Mouse (Mus musculus): ENCODE results near the gene Rnf213.

The Rnf213 gene

DNA sequence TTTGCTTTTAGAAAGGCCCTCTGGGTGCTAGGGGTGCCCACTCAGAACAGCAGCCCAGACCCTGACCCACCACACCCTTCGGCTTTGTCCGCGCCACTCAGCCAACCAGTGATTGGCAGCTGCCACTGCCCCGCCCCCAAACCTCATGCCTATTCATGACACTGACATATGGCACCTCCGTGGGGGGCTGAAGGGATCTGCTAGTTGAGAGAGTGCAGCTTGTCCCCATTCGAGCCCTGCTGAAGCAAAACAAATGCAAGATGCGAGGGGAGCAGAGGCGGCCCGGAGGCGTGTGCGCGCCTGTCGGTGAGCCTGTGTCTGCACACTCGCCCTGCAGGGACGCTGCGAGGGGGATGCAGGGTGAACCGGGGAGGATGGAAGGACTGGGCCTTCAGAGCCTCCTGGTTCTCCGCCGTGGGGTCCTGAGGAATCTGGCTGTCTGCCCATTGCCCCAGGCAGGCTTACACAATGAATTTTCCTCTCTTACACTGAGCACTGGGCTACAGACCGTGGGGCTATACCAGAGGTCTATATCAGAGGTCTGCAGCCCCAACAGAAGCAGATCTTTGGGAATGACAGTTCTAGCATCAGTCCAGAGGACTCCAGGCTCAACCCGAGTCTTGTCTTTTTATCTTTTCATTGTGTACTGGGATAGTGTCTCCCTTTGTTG lies 122.2 kb downstream of the Rnf213 start:
- DNase-seq (ENCODE audit: low spot score): no peak

DNA sequence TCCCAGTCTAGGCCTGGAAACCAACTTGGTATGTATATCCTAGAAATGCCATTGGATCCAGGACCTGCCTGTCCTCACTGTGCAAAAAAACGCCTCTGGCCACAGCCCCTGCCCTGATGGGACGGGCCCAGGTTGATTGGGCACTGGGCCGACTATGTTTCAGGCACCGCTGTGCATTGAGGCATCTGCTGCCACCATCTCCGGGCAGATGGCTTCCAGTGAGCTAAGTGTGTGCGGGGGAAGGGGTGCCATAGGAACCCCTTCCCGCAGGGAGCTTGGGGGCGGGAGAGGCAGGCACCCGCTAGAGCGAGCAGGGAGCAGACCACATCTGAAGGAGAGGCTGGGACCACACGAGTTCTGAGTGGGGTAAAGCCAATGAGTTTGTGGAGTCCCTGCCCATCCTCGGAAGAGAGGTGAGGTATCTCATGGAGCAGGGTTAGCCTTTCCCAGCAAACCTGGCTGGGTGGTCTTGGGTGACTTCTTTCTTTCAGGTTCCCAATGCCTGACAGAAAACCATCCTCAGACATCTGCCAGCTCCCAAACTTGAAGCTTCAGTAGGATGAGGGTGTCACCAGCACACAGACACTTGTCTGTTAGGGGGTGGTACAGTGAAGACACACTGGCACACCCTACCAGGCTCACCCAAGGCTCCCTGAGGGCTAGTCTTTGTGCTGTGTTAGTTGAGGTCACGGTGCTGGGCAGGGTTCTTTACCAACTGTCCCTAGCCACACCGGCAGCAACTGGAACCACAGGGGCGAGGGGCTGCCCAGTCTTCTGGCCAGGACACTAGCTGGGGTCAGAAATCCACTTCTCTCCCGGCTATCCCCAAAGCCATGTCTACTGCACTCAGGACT lies 123.2 kb downstream of the Rnf213 start:
- no peak for DNase-seq (ENCODE audit: low spot score)

DNA sequence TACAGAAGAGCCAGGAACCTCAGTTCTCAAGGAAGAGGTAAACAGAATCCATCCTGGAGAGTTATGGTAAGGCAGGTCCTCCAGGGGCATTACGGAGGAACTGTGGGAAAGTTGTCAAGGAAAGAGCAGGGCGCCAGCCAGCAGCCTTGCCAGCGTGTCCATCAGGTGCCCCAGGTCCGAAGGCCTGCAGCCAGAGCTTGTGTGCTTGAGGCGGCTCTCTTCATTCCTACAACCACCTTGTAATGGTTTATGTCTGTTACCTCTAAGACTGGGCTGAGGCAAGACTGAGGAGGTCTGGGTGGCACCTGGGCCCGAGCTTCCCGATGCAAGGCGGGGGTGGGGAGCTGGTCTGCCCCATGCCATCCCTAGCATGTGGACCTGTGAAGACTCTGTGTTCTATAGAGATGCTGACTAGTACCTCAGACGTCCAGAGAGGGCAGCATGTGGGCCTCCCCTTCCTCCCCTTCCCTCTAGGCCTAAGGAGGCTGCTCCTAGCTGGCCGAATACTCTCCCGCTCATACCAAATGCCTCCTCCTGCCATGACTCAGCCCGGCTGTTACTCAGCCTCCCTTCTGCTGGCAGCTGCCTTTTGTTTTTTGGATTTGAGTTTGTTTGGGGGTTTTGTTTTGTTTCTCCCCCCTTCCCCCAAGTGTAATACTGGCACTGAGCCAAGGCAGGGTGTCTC lies 123.9 kb downstream of the Rnf213 start:
- DNase-seq (ENCODE audit: low spot score): no peak

DNA sequence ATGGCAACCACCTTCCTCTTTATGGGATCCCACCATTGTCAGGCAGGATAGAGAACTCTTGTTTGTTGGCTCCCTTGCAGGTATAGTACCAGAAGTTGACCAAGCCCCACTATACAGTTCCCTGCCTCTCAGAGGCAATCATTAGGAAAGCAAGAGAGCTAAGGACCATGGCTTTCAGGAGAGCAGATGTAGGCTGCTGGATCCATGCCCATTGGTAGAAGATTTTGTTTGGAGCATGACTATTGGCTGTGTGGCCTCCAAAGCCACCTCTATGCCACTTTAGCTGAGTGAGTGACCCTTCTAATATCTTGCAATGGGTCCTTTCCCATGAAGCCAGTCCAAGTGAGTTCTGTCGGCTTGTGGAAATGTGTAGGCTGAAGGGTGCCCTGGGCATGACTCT lies 126.5 kb downstream of the Rnf213 start:
- DNase-seq (ENCODE audit: low spot score): no peak

DNA sequence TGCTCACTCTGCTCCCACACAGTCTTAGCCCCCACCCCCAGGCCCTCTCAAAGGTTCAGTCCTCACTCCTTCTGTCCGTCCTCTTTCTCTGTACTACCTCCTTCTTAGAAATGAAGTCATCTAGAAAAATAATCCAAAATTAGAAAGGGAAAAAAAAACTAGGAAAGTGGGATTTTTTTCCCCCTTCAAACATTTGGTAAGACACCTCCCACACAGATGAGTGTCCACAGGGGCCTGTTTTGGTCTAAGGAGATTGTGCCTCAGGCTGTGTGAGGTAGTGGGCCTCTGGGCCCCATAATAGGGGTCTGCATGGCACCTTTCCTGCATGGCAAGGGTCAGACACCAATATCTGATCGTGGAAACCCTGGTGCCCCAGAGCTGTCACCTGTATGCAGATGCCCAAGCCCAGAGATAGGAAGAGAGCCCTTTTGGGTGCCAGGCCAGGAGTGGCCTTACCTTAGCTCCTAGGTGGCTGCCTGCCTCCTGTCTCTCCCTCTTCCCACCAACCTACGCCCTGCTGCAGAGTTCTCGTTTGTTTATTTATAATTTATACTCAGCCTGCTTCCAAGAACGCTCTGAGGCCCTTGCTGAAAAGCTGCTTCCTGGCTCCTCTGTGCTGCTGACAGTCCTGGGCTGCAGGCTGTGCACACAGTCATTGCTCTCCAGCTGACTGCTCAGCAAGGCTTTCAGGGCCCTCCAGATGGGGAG lies 127.3 kb downstream of the Rnf213 start:
- no peak for DNase-seq (ENCODE audit: low spot score)

DNA sequence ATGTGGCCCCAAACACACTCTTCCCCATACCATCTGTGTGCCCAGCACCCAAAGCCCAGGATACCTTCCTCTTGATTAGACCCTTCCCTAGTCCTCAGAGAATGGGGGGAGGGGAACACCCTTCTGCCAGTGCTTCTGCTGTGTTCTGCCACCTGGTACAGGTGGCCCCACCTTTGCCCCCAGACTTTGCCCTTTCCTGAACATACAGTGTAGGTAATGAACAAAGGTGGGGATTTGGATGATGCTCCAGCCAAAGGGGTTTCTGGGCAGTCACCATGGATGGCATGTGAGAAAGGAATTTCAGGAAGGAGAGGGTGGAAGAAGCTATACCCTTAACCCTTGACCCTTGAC lies 127.8 kb downstream of the Rnf213 start:
- DNase-seq (ENCODE audit: low spot score): no peak

DNA sequence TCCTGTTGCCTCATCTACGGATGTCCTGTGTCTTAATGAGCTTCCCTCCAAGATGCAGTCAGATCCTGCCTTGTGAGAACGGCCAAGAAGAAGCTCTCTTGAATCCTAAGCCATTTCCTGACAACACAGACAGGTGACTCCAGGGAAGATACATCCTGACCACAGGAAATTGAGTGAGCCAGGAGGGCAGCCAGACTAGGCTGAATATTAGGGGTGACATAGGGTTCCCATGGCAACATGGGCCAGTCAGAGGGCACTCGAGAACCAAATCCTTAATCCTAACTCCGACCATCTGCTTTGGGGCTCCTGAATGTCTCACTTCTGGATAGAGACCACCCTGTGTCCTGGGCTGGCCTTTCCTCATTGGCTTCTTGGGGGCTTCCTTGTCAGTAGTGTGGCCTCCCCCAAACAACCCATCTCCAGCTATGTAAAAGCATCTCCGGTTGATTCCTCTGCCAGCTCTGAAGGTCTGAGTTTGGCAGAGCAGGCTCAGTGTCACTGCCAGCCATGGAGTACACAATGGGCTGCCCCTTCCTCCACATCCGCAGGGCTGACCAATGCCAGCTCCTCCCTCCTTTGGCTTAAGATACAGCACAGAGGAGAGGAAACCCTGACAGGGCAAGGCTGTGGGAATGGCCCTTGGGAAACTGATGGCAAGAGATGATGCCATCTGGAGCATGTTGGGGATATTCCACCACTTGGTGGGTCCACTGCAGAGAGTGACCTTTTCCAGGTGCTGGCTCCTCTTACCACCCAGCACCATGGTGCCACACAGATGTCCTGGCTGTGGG lies 129.2 kb downstream of the Rnf213 start:
- no peak for DNase-seq (ENCODE audit: low spot score)

DNA sequence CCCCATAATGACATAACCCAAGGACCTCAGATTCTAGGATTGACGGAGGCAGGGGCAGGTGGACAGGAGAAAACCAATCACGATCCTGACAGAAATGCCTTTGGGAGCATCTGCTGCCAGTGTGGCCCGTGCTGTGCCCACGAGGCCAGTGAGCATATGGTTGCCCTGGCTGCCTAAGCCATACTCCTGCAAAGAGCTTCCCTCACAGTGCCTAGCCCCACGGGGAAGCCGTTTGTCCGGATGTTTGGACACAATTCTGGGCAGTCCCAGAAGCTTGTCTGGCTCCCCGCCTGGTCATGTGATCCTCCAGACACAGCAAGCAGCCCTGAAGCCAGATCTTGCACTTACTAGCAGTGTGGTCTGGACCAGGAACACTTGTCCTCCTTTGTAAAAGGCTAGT lies 129.9 kb downstream of the Rnf213 start:
- DNase-seq (ENCODE audit: low spot score): no peak

DNA sequence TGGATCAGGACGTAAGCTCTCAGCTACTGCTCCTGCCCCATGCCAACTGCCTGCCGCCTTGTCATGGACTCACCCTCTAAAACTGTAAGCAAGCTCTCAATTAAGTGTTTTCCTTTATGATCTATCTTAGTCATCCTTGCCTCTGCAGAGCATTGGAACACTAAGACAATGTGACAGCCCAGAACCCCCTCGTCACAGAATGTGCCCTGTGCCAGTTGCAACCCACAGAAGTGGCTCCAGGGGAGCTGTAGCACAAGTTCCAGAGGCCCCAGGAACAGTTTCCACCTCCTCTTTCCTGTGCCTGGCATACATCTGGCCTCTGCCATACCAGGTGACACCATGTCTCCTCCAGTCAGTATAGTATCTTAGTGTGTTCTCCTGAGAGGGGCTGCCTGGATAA lies 130.5 kb downstream of the Rnf213 start:
- no peak for DNase-seq (ENCODE audit: low spot score)

DNA sequence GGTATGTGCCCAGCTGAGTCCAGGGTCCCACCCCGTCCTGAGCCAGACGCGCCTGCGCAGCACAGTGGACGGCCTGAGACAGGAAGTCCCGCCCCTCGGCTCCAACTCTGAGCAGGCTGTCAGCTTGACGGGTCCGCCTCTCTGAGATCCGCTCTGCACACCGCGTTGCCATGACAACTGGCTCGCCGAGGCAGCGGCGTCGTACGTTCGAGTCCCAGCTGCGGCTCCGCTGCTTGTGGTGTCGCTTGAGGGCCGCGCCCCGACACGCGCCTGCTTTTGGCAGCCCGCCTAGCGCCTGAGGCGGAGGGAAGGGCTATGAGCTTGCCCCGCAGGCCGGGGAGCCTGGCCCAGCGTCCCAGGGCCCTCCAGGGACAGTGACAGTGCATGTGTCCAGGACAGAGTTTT lies 131.6 kb downstream of the Rnf213 start:
- DNase-seq (ENCODE audit: low spot score): peak; percentile 65

DNA sequence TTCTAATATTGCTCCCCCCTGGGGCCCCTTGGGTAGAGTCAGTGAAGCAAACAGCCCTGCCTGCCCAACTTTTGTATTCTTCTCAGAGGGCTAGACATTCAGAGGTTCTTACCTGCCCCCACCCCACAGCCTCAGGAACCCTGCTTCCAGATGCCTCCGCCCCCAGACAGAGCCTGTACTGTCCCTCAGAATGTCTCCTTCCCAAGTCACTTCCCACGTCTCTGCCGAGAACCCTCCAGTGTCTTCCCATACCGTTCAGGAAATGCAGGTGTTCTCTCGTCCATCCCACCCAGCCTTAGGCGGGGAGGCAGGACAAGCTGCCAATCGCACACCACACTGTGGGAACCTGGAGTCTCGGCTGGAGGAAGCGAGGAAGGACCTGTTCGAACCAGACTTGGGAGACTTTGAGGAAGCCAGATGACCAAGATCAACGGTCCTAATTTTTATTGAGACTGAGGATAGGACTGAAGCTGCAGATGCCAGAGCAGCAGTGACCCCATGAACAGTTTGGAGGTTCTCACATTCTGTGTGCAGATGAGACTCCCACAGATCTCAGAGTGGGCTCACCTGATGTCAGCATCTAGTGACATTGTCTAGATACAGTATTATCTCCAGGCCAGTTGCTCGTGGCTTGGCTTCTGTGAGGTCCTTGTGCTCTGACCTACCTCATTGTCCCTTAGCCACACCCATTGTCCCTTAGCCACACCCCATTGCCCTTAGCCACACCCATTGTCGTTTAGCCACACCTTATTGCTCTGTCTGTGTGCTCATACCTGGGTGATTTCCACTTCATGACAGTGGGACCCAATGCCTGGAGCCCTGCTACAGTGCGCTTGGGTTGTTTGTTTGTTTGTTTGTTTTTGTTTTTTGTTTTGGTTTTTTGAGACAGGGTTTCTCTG lies 133.4 kb downstream of the Rnf213 start:
- DNase-seq (ENCODE audit: low spot score): no peak

DNA sequence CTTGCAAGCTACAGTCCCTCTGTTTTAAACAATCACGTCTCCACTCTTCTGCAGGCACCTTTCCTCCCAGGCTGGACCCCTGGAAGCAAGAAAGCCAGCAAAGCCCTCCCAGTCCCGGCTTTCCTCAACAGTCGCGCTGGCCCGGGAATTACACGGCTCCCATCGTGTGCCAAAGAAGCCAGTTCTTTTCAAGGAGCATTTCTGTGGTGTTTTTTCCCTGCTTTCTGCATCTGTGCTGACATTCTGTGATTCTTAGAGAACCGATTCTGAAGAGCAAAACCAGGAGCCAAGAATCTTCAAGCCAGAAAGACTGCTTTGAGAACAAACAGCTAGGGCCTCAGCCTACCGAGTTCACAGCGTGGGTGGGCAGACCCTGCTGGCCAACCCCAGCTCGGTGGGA lies 136.0 kb downstream of the Rnf213 start:
- no peak for DNase-seq (ENCODE audit: low spot score)

DNA sequence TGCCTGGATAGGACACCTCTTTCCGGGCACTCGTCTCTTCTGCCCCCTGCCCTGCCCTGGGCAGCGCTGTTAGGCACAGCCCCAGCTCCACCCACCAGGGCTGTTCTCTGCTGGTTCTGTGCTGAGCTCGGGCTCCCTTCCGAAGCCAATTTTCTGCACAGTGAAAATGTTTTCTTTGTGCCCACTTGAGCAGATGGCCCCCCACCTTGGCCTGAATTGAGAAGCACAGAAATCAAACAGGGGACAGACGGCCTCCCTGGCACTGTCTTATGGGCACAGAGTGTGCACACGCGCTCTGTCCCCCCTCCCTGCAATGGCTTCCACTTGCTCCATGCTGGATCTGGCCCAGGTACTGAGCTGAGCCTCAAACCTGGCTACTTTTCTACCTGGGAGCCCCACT lies 139.6 kb downstream of the Rnf213 start:
- DNase-seq (ENCODE audit: low spot score): no peak

DNA sequence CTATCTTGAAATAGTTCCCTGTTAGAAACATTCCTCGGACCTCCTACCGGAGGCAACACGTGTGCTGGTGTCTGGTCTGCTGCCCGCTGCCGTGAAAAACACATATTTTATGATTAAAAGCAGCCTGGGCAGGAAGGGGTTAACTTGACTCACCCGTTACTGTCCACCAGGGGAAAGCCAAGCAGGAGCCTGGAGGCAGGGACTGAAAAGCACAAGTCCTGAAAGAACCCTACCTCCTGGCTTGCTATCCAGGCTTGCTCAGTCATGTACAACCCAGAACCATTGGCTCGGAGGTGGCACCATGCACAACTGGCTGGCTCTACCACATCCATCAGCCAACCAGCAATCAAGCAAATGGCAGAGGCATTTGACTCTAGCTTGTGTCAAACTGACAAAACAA lies 140.8 kb downstream of the Rnf213 start:
- DNase-seq (ENCODE audit: low spot score): no peak

Data from spleen, adult 12 weeks (tissue).